Comparison of ENCODE assay signal across 7 mouse cellular contexts in genomic region chr5:34185791-34186190, GRCm38 (mm10). TPM values are rescaled to one million over a fixed set of nuclear protein-coding genes. Genes with fewer than 3 reads are reported as not detected.
DNase-seq lines count a peak whose midpoint lies in the region; ATAC-seq and TF ChIP-seq lines count a peak whose summit lies in the region.

No protein-coding gene starts in this region.

- H3K27ac ChIP-seq in left cerebral cortex, adult 2 months = peak overlapping the region; percentile 94
- no peak overlapping the region for H3K27ac ChIP-seq in forebrain, embryonic 10.5 days
- H3K27ac ChIP-seq in hindbrain, embryonic 11.5 days (ENCODE audit: low read depth, low read length) = no peak overlapping the region
- H3K27ac ChIP-seq in midbrain, embryonic 12.5 days (replicated peaks) = no peak overlapping the region

- peak in 1 of 2 experiments; percentile 9 for DNase-seq in left cerebral cortex, adult 2 months (ENCODE audit: extremely low spot score in 1 of 2, low spot score in 2 of 2)
- no peak for DNase-seq in left cerebral cortex, adult 18-20 months (ENCODE audit: low spot score in 2 of 2)
- no peak for DNase-seq in forebrain, embryonic 10.5 days (ENCODE audit: extremely low spot score, low spot score)
- DNase-seq in hindbrain, embryonic 11.5 days (ENCODE audit: low spot score) = no peak
- no peak for DNase-seq in retina, embryonic 14.5 days (ENCODE audit: low spot score)

- peak overlapping the region; percentile 50 for H3K9ac ChIP-seq in hindbrain, embryonic 11.5 days (ENCODE audit: low read depth, low read length)
- H3K9ac ChIP-seq in midbrain, embryonic 12.5 days (replicated peaks) = peak overlapping the region; percentile 68; the same call in 1 of the 2 replicates

- peak overlapping the region; percentile 92 for H3K4me2 ChIP-seq in hindbrain, embryonic 11.5 days (replicated peaks; ENCODE audit: low read depth, low read length)
- peak overlapping the region; percentile 88 for H3K4me2 ChIP-seq in midbrain, embryonic 12.5 days (replicated peaks)

- H3K36me3 ChIP-seq in forebrain, embryonic 10.5 days (replicated peaks) = no peaks in the 10 kb centered on the region; the same call in 1 of the 2 replicates
- H3K36me3 ChIP-seq in hindbrain, embryonic 11.5 days (ENCODE audit: control insufficient read depth, insufficient read depth, low read length) = no peaks in the 10 kb centered on the region
- peaks cover 16% of the 10 kb centered on the region; the same call in 1 of the 2 replicates for H3K36me3 ChIP-seq in midbrain, embryonic 12.5 days

- intact Hi-C loops in left cerebral cortex, adult 2 months (cut with DNase I) = loop anchor here (5.0 kb wide), 1 partner anchor 188 kb away; the partner anchor contains the start of gene Nat8l

- TF ChIP-seq CTCF in left cerebral cortex, adult 2 months (IDR thresholded peaks at IDR 0.05) = no peak

- peaks cover 27% of the 10 kb centered on the region for H3K27me3 ChIP-seq in forebrain, embryonic 10.5 days (ENCODE audit: poor library complexity, severe bottlenecking)
- 0 out of 2 replicates have a peak, but pooled peaks cover 2% of the 10 kb centered on the region for H3K27me3 ChIP-seq in hindbrain, embryonic 11.5 days (ENCODE audit: control insufficient read depth, insufficient read depth, low read length)
- H3K27me3 ChIP-seq in midbrain, embryonic 12.5 days = peaks cover 10% of the 10 kb centered on the region

- no peak for ATAC-seq in hindbrain, embryonic 11.5 days (ENCODE audit: low FRiP score)
- no peak for ATAC-seq in midbrain, embryonic 12.5 days (ENCODE audit: low FRiP score, low read depth)
- no peak for ATAC-seq in granulocyte monocyte progenitor cell, adult 5-6 weeks (replicated peaks; ENCODE audit: poor library complexity, severe bottlenecking)

- H3K4me3 ChIP-seq in left cerebral cortex, adult 2 months = peak overlapping the region; percentile 88
- H3K4me3 ChIP-seq in forebrain, embryonic 10.5 days = peak overlapping the region; percentile 84
- H3K4me3 ChIP-seq in hindbrain, embryonic 11.5 days (ENCODE audit: low read depth, low read length) = peak overlapping the region; percentile 89
- H3K4me3 ChIP-seq in midbrain, embryonic 12.5 days = peak overlapping the region; percentile 92

- H3K9me3 ChIP-seq in forebrain, embryonic 10.5 days = no peaks in the 10 kb centered on the region
- H3K9me3 ChIP-seq in hindbrain, embryonic 11.5 days (ENCODE audit: control insufficient read depth, low read length) = no peaks in the 10 kb centered on the region
- H3K9me3 ChIP-seq in midbrain, embryonic 12.5 days = no peaks in the 10 kb centered on the region

- H3K4me1 ChIP-seq in forebrain, embryonic 10.5 days = peaks cover 42% of the 10 kb centered on the region
- peaks cover 12% of the 10 kb centered on the region for H3K4me1 ChIP-seq in hindbrain, embryonic 11.5 days (replicated peaks; ENCODE audit: control insufficient read depth, insufficient read depth, low read length)
- H3K4me1 ChIP-seq in midbrain, embryonic 12.5 days = peaks cover 38% of the 10 kb centered on the region

RNA-seq across cellular contexts. Expression of gene Mxd4, which starts 1.7 kb away (rescaled TPM):
- total RNA-seq in left cerebral cortex, adult 2 months (2021) = 10 to 100 TPM; 82.6 to 91.1 TPM
- 10 to 100 TPM; 74.0 to 80.4 TPM for total RNA-seq in left cerebral cortex, adult 18-20 months (2021)
- polyA plus RNA-seq in forebrain, embryonic 10.5 days (2016; fragmentation: Nextera tagmentation; extraction: Ambion mirVana) = 11.1 and 14.6 TPM in 2 replicates
- 23.7 and 29.2 TPM in 2 replicates for polyA plus RNA-seq in hindbrain, embryonic 11.5 days (2014; fragmentation: Nextera tagmentation; extraction: Ambion mirVana)
- polyA plus RNA-seq in midbrain, embryonic 12.5 days (2016; fragmentation: Nextera tagmentation; extraction: Ambion mirVana) = 26.4 and 31.8 TPM in 2 replicates
- 36.7 and 43.4 TPM in 2 replicates for total RNA-seq in granulocyte monocyte progenitor cell, adult 5-6 weeks (2014; fragmentation: Nextera tagmentation)
- total RNA-seq in granulocyte monocyte progenitor cell, adult 5-6 weeks (2017) = 21.6 and 22.7 TPM in 2 replicates

RNA-seq across cellular contexts. Expression of gene Haus3, which starts 16.5 kb away (rescaled TPM):
- total RNA-seq in left cerebral cortex, adult 2 months (2021) = 1 to 10 TPM; 7.7 to 8.5 TPM
- total RNA-seq in left cerebral cortex, adult 18-20 months (2021) = 1 to 10 TPM; 7.8 to 8.6 TPM
- polyA plus RNA-seq in forebrain, embryonic 10.5 days (2016; fragmentation: Nextera tagmentation; extraction: Ambion mirVana) = 53.8 and 59.4 TPM in 2 replicates
- 44.1 and 46.9 TPM in 2 replicates for polyA plus RNA-seq in hindbrain, embryonic 11.5 days (2014; fragmentation: Nextera tagmentation; extraction: Ambion mirVana)
- 37.0 and 41.8 TPM in 2 replicates for polyA plus RNA-seq in midbrain, embryonic 12.5 days (2016; fragmentation: Nextera tagmentation; extraction: Ambion mirVana)
- 56.3 and 65.6 TPM in 2 replicates for total RNA-seq in granulocyte monocyte progenitor cell, adult 5-6 weeks (2014; fragmentation: Nextera tagmentation)
- 168 and 214 TPM in 2 replicates for total RNA-seq in granulocyte monocyte progenitor cell, adult 5-6 weeks (2017)

RNA-seq across cellular contexts. Expression of gene Poln, which starts 16.5 kb away (rescaled TPM):
- 1 to 10 TPM; 2.1 to 2.3 TPM for total RNA-seq in left cerebral cortex, adult 2 months (2021)
- total RNA-seq in left cerebral cortex, adult 18-20 months (2021) = 1 to 10 TPM; 1.6 TPM
- 0.77 and 0.89 TPM in 2 replicates for polyA plus RNA-seq in forebrain, embryonic 10.5 days (2016; fragmentation: Nextera tagmentation; extraction: Ambion mirVana)
- 0.26 and 1.2 TPM in 2 replicates for polyA plus RNA-seq in hindbrain, embryonic 11.5 days (2014; fragmentation: Nextera tagmentation; extraction: Ambion mirVana)
- polyA plus RNA-seq in midbrain, embryonic 12.5 days (2016; fragmentation: Nextera tagmentation; extraction: Ambion mirVana) = 0.51 and 1.3 TPM in 2 replicates
- total RNA-seq in granulocyte monocyte progenitor cell, adult 5-6 weeks (2014; fragmentation: Nextera tagmentation) = 0.58 and 0.97 TPM in 2 replicates
- 0.69 and 2.5 TPM in 2 replicates for total RNA-seq in granulocyte monocyte progenitor cell, adult 5-6 weeks (2017)

Comparison
In these comparisons a context has a peak if more than half of its experiments do, and no peak if none do; other contexts are left out.
1. RNA of gene Haus3, which starts 16.5 kb away (total RNA-seq): 56.3 to 214 TPM in granulocyte monocyte progenitor cell, adult 5-6 weeks; 7.8 to 8.6 TPM in left cerebral cortex, adult 18-20 months and 7.7 to 8.5 TPM in left cerebral cortex, adult 2 months; every median in the first group is over 4 times any median in the second.
2. Peak in every context shown above with its lines, with median percentiles within 50 percentile points of each other: H3K4me3 ChIP-seq.